Mouse (Mus musculus) forebrain, embryonic 16.5 days (tissue): ENCODE measurements at regions not wholly inside any gene's neighbourhood (a gene's known extent, or its start where the extent isn't known, plus 50 kb on each side); places are given as distances from the start of the nearest gene placed in this dataset.

ENCODE experiments used
- ATAC-seq: fragments of 200-750 bp; cut with Nextera tagmentation; 2 replicates; pipeline ENCODE4 v1.8.0; 2017; ENCODE audit warnings: mild to moderate bottlenecking, moderate library complexity
- H3K27ac ChIP-seq: fragments of 300-500 bp; sonication (generic); 2 replicates; pipeline ENCODE4 v1.5.1; 2014; ENCODE audit warnings: low read length, control low read depth
- H3K27me3 ChIP-seq: fragments of 300-500 bp; sonication (generic); replicated peaks from 2 replicates; pipeline ENCODE4 v1.6.1; 2014; ENCODE audit warnings: low read length; ENCODE audit not compliant: control insufficient read depth, insufficient read depth
- H3K36me3 ChIP-seq: fragments of 300-500 bp; sonication (generic); 2 replicates; pipeline ENCODE4 v1.6.1; 2014; ENCODE audit not compliant: control insufficient read depth, insufficient read depth
- H3K4me1 ChIP-seq: fragments of 300-500 bp; sonication (generic); replicated peaks from 2 replicates; pipeline ENCODE4 v1.6.1; 2014; ENCODE audit warnings: low read length; ENCODE audit not compliant: control insufficient read depth, insufficient read depth
- H3K4me2 ChIP-seq: fragments of 300-500 bp; sonication (generic); 2 replicates; pipeline ENCODE4 v1.6.1; 2014; ENCODE audit warnings: mild to moderate bottlenecking, low read length, control low read depth
- H3K4me3 ChIP-seq: fragments of 300-500 bp; sonication (generic); replicated peaks from 2 replicates; pipeline ENCODE4 v1.5.1; 2014; ENCODE audit warnings: mild to moderate bottlenecking, low read length, control low read depth
- H3K9ac ChIP-seq: fragments of 300-500 bp; sonication (generic); replicated peaks from 2 replicates; pipeline ENCODE4 v1.6.1; 2014; ENCODE audit warnings: low read depth, low read length, control low read depth
- H3K9me3 ChIP-seq: fragments of 300-500 bp; sonication (generic); 2 replicates; pipeline ENCODE4 v1.6.1; 2016; ENCODE audit warnings: low read length; ENCODE audit not compliant: control insufficient read depth
- WGBS: fragments of 180-500 bp; shearing (Covaris S2); extraction: QIAGEN DNeasy Blood & Tissue Kit; methylation state at CpG from one replicate; pipeline ENCODE4 v1.1.7; 2014; 5-methylcytosine and 5-hydroxymethylcytosine counted together

DNA sequence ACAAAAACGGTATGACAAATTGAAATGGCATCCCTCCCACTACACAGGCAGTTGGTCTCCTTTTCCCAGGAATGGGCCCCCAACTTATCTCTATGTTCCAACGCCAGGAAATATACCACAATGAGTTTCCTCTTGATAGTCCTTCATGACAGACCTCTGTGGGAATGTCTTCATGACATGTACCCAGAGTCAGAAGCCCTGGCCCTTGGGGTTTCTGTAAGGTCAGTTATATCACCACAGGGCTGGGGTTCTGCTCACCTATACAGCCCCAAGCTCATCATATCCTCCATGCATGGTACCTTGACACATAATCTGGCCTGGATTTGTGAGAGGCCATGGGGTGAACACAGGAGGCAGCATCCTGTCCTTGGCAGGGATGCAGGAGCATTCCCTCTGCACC, 64.2 kb upstream of the Irx6 start:
- Histone ChIP-seq H3K36me3 (no peaks in the 10 kb centered on the region), H3K4me1 (no peaks in the 10 kb centered on the region), H3K4me2 (no peak overlapping the region), H3K9me3 (no peaks in the 10 kb centered on the region), H3K27ac (no peak overlapping the region), H3K27me3 (no peaks in the 10 kb centered on the region), H3K4me3 (no peak overlapping the region), H3K9ac (no peak overlapping the region)
- WGBS, result 80% methylated on average over 2 of the region's 2 CpGs
- no peak for ATAC-seq

DNA sequence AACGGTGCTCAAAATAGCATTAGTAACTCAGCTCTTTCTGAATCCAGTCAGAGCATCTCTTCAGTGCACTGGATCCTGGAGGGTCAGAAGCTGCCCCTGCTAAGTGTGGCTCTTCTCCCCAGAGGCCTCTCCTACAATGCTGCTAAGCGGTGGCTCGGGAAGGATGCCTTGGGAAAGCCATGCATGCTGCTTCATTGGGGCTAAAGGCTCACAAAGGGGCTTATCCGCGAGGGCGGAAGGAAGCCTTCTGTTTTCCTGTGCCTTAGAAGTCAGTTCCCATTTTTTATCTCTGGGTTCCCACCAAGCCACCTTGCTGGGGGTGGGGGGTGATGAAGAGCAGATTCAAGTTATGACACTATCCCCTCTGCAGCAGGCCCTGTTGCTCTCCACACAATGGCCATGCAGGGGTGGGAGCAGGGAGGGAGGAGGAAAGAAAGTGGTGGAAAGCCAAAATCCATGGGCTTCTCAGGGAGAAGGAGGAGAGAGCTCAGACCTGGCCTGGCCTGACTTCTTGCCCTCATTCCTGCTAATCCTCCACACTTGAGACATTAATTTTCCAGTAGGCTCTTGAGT, 63.5 kb upstream of the Irx6 start:
- H3K36me3 ChIP-seq, result no peaks in the 10 kb centered on the region
- H3K9me3 ChIP-seq, result no peaks in the 10 kb centered on the region
- no peak overlapping the region for H3K4me2 ChIP-seq
- H3K27ac ChIP-seq, result no peak overlapping the region
- no peak overlapping the region for H3K9ac ChIP-seq
- H3K27me3 ChIP-seq, result no peaks in the 10 kb centered on the region
- H3K4me1 ChIP-seq, result no peaks in the 10 kb centered on the region
- ATAC-seq, result no peak
- H3K4me3 ChIP-seq, result no peak overlapping the region
- WGBS, result 41% methylated on average over 6 of the region's 6 CpGs

DNA sequence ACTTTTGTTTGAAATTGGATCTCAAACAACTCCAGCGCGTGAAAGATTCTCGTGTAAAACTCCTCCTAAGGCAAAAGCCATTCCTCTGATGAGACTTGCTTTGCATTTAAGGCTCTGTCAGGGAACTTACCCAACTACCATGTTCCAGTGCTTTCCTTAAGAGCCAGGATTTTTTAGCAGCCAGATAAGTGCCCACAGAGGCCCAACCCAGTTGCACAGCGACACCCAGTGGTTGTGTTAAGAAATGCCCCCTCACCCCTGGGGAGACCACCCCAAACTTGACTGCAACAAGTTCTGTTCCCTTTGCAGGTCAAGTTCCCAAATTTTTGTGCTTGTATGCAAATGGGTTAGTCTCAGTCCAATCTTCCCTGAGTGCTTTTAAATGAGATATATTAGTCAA, 60.6 kb upstream of the Irx6 start:
- H3K27ac ChIP-seq, result no peak overlapping the region
- WGBS, result 51% methylated on average over 4 of the region's 4 CpGs
- no peak overlapping the region for H3K4me3 ChIP-seq

DNA sequence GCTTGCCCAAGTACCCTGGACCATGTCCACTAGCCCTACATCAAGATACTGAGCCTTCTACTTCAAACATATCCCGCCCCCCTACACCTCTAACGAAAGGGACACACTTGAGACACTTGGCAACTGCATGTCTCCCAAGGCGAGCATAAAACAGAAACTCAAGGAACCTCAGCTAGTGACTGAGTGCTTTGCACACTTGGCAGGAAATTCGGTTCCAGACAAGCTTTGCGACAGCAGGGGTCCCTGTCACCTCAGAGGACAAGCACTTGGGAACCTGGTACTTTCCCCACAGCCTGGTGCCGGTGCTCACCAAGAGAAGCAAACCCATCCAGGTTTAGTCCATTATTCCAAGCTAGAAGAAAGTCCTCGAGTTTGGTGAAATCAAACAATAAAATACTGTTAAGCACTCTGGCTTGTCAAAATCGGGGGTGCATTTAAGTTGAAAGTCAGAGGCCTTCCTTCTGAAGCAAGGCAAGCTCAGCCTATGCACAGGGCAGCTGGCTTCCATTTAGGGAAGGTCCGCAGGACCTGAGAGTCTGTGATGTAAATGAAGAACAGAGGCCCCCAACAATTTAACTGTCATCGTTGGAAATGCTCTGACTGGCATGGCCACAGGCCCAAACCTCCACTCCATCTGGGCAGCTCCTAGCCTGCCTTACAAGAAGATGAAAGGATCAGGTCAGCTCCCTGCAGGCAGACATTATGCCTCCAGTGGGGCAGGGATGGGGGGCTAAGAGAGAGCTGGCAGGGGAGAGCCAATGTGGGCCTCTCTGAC, 57.6 kb upstream of the Irx6 start:
- Histone ChIP-seq H3K27ac (no peak overlapping the region), H3K27me3 (no peaks in the 10 kb centered on the region), H3K4me2 (no peak overlapping the region), H3K4me1 (no peaks in the 10 kb centered on the region), H3K9ac (no peak overlapping the region), H3K36me3 (no peaks in the 10 kb centered on the region), H3K9me3 (no peaks in the 10 kb centered on the region), H3K4me3 (no peak overlapping the region)
- 67% methylated on average over 10 of the region's 10 CpGs for WGBS
- no peak for ATAC-seq

More for the DNA sequence above, 60.6 kb upstream of the Irx6 start:
- Histone ChIP-seq H3K27me3 (no peaks in the 10 kb centered on the region), H3K36me3 (no peaks in the 10 kb centered on the region), H3K9ac (no peak overlapping the region), H3K4me1 (no peaks in the 10 kb centered on the region), H3K4me2 (no peak overlapping the region), H3K9me3 (no peaks in the 10 kb centered on the region)
- ATAC-seq, result no peak

DNA sequence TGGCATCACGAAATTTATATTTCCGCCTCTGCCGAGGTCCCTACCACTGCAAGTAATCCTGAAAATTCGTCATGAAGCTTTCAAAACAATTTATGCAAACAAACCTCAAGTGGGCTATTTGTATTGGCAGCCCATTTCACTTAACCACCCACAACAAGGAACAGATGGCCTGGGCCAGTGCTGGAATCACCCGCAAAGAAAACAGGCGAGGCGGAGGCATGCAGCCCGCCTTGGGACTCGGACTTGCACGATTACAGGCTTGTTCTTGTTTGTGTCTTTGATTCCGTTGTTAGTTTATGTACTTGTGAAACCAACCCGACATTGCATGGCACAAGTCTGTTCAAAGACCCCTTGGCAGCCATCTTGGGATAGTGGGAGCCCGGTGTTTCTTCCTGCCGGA, 55.8 kb upstream of the Irx6 start:
- no peak overlapping the region for H3K27ac ChIP-seq
- no peaks in the 10 kb centered on the region for H3K9me3 ChIP-seq
- H3K4me2 ChIP-seq, result no peak overlapping the region
- no peaks in the 10 kb centered on the region for H3K36me3 ChIP-seq
- no peak for ATAC-seq
- no peak overlapping the region for H3K9ac ChIP-seq
- 71% methylated on average over 14 of the region's 14 CpGs for WGBS
- no peaks in the 10 kb centered on the region for H3K27me3 ChIP-seq
- H3K4me3 ChIP-seq, result no peak overlapping the region
- H3K4me1 ChIP-seq, result no peaks in the 10 kb centered on the region
